Mouse (Mus musculus): Measurements from ENCODE around the gene Usp7. TPM values are rescaled to one million over a fixed set of nuclear protein-coding genes. Genes with fewer than 3 reads are reported as not detected.

Gene Usp7
- polyA plus RNA-seq, 1 experiment, result 61.2 TPM

GRCm38 (mm10) chr16:8673343-8673742 lies 118.8 kb downstream of the Usp7 start:
- TF ChIP-seq CTCF (IDR thresholded peaks at IDR 0.05; ENCODE audit: low read depth, low read length), result no peak
- no peak for TF ChIP-seq POLR2A (IDR thresholded peaks at IDR 0.05; ENCODE audit: borderline replicate concordance, low read depth, low read length)
- H3K4me1 ChIP-seq (ENCODE audit: control insufficient read depth, insufficient read depth, low read length), result peaks cover 15% of the 10 kb centered on the region
- H3K27ac ChIP-seq (ENCODE audit: insufficient read depth, low read depth, low read length), result no peak overlapping the region
- H3K4me3 ChIP-seq (ENCODE audit: insufficient read depth, low read length), result no peak overlapping the region

DNA sequence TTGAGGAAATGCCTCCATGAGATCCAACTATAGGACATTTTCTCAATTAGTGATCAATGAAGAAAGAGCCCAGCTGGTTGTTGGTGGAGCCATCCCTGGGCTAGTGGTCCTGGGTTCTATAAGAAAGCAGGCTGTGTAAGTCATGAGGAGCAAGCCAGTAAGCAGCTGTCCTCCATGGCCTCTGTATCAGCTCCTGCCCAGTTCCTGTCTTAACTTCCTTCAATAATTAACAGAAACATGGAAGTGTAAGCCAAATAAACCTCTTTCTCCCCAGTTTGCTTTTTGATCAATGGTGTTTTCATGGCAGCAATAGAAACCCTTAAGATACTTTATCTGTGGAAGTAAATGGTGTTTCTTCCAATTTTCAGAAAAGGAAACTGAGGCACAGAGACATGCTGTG lies 119.3 kb downstream of the Usp7 start:
- H3K4me1 ChIP-seq (ENCODE audit: control insufficient read depth, insufficient read depth, low read length), result peaks cover 19% of the 10 kb centered on the region
- TF ChIP-seq POLR2A (IDR thresholded peaks at IDR 0.05; ENCODE audit: borderline replicate concordance, low read depth, low read length), result no peak
- TF ChIP-seq CTCF (IDR thresholded peaks at IDR 0.05; ENCODE audit: low read depth, low read length), result no peak
- no peak overlapping the region for H3K4me3 ChIP-seq (ENCODE audit: insufficient read depth, low read length)
- H3K27ac ChIP-seq (ENCODE audit: insufficient read depth, low read depth, low read length), result no peak overlapping the region

DNA sequence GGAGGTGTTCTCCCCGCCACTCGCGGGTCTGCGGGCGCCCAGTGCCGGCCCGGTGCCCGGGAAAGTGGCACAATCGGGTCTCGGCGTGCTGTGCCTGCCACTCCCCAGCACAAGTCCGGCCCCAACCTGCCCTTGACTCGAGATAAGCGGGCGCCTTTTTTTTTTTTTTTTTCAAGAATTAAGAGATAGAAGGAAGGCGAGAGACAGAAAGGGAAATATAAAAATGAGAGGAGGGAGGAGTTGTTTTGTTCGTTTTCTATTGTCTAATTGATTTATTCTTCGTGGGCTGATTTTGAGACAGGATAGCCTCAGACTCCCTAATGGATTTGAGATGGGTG lies 119.8 kb downstream of the Usp7 start:
- Histone ChIP-seq H3K27ac (ENCODE audit: insufficient read depth, low read depth, low read length) (no peak overlapping the region), H3K4me3 (ENCODE audit: insufficient read depth, low read length) (peak overlapping the region; percentile 65), H3K4me1 (ENCODE audit: control insufficient read depth, insufficient read depth, low read length) (peaks cover 24% of the 10 kb centered on the region)
- TF ChIP-seq POLR2A (IDR thresholded peaks at IDR 0.05; ENCODE audit: borderline replicate concordance, low read depth, low read length) (no peak), CTCF (IDR thresholded peaks at IDR 0.05; ENCODE audit: low read depth, low read length) (no peak)

DNA sequence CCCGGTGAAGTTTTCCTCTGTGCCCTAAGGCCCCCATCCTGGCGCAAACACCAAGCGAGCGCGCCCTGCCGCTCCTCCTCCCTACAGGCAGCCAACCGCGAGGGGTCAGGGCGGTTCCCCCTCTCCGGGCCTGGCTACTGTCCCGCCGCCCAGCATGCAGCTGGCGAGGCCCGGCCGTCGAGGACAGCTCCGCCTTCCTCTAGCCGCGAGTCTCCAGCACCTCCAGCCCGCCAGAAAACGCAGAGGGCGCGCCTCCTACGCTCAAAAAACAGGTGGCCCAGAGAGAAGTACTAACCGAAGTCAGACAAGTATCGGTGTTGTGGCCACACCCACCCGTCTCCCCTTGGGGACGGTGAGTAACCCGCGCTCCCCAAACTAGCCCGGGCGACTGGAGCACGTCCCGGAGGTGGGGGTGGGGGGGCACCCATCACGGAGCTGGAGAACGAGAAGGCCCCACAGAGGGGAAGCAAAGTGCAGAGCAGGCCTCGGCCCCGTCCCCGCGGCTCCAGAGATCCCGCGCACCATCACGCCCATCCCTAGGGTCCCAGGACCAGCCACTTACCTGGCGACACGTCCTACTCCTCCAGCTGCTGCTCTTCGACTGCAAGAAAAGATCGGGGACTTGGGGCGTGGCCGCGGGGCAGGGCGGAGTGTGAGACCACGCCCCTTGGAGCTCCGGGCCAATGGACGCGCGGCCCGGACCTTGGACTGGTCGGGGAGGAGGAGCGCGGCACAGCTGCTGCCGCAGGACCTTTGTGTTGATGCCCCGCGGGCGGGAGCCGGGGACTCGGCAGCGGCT lies 120.4 kb downstream of the Usp7 start, which contains the start of gene Carhsp1:
Carhsp1 (minus strand) TSS at position 605 of the 799 bp plus-strand sequence.
- H3K4me1 ChIP-seq (ENCODE audit: control insufficient read depth, insufficient read depth, low read length), result peaks cover 29% of the 10 kb centered on the region
- H3K4me3 ChIP-seq (ENCODE audit: insufficient read depth, low read length), result peak within 1 kb of the TSS; percentile 65
- no peak within 1 kb of the TSS for H3K27ac ChIP-seq (ENCODE audit: insufficient read depth, low read depth, low read length)
- no peak for TF ChIP-seq CTCF (IDR thresholded peaks at IDR 0.05; ENCODE audit: low read depth, low read length)
- no peak for TF ChIP-seq POLR2A (IDR thresholded peaks at IDR 0.05; ENCODE audit: borderline replicate concordance, low read depth, low read length)

DNA sequence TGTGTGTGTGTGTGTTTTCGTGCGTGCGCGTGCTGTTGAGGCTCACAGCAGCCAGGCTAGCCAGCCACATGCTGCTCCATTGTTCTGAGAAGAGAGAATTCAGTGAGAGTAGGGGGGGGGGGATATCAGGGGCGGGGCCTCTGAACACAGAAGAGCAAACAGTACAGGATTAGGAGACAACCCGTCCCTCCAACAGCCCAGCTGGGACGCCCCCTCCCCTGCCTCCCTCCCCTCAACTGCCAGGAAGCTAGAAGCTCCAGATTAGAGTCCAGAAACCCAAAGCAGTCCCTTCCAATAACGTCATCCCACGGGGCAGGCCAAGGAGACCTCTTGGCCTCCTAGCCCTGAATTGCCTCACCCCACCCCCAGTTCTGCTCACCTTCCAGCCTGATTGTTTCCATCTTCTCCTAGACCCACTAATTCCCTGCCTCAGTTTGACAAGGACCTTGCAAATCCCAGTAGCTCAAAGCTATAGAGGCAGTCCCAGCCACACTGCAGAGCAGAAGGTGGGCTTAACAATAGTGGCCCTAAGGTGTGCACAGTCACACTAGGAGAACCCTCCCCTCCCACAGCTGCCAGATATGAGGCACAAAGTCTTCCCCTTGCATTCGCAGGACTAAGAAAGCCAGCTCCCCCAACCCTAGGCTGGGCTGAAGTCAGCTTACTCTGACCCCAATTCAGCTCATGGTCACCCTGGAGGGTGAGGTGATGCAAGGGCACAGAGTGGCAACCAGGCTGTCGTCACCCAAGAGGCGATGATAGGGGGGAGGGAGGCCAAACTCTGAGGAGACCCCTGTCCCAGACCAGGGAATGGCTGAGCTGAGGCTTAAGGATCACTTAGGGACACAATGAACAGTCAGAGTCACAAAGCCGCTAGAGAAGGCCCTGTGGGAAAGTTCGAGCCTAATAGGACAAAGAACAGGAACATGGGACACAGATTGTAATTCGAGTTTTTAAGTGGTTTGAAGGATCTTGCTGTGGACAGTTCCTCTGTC lies 121.8 kb downstream of the Usp7 start:
- Histone ChIP-seq H3K4me3 (ENCODE audit: insufficient read depth, low read length) (no peak overlapping the region), H3K4me1 (ENCODE audit: control insufficient read depth, insufficient read depth, low read length) (peaks cover 40% of the 10 kb centered on the region), H3K27ac (ENCODE audit: insufficient read depth, low read depth, low read length) (no peak overlapping the region)
- TF ChIP-seq CTCF (IDR thresholded peaks at IDR 0.05; ENCODE audit: low read depth, low read length), result no peak
- TF ChIP-seq POLR2A (IDR thresholded peaks at IDR 0.05; ENCODE audit: borderline replicate concordance, low read depth, low read length), result no peak

DNA sequence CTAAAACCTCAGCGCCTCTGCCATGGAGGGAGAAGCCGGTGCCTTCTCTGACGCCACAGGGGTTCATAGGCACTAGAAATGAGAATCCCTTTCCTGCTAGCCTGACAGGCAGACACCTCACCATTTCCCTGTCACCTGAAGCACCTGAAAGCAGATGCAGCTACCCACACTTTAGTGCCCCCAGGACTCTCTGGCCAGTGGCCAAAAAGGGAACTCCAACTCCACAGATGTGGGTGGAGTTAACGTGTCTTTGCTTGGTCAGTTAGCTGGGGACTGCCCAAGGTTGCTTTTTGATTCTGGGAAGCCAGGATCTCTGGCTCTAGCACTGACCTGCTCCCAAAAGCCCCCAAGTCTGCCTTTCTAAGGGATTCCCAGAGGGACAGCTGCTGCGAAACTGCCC lies 122.7 kb downstream of the Usp7 start:
- H3K27ac ChIP-seq (ENCODE audit: insufficient read depth, low read depth, low read length), result no peak overlapping the region
- no peak overlapping the region for H3K4me3 ChIP-seq (ENCODE audit: insufficient read depth, low read length)
- peaks cover 40% of the 10 kb centered on the region for H3K4me1 ChIP-seq (ENCODE audit: control insufficient read depth, insufficient read depth, low read length)
- TF ChIP-seq CTCF (IDR thresholded peaks at IDR 0.05; ENCODE audit: low read depth, low read length), result no peak
- no peak for TF ChIP-seq POLR2A (IDR thresholded peaks at IDR 0.05; ENCODE audit: borderline replicate concordance, low read depth, low read length)

DNA sequence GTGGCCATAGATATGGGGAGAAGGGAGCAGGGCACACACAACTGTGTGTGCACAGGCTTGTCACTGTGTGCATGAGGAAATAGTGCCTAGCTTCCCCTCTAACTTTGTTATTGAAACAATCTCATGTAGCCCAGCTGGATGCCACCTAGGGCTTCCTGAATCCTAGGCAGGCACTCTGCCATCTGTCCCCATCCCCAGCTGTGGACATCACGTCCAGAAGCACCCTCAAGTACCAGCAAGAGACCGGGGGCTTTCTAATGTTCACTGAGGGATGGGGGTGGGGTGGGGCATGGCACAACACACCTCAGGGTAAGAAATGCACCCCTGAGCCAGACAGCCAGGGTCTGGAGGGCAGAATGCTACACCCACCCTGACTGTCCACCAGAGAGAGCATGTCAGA lies 123.7 kb downstream of the Usp7 start:
- Histone ChIP-seq H3K27ac (ENCODE audit: insufficient read depth, low read depth, low read length) (no peak overlapping the region), H3K4me3 (ENCODE audit: insufficient read depth, low read length) (no peak overlapping the region), H3K4me1 (ENCODE audit: control insufficient read depth, insufficient read depth, low read length) (peaks cover 40% of the 10 kb centered on the region)
- TF ChIP-seq CTCF (IDR thresholded peaks at IDR 0.05; ENCODE audit: low read depth, low read length) (no peak), POLR2A (IDR thresholded peaks at IDR 0.05; ENCODE audit: borderline replicate concordance, low read depth, low read length) (no peak)

- H3K4me1 ChIP-seq (ENCODE audit: control insufficient read depth, insufficient read depth, low read length), result peaks cover 44% of the 10 kb centered on the region
- TF ChIP-seq POLR2A (IDR thresholded peaks at IDR 0.05; ENCODE audit: borderline replicate concordance, low read depth, low read length) (no peak), CTCF (IDR thresholded peaks at IDR 0.05; ENCODE audit: low read depth, low read length) (no peak)
- H3K4me3 ChIP-seq (ENCODE audit: insufficient read depth, low read length), result no peak overlapping the region
- H3K27ac ChIP-seq (ENCODE audit: insufficient read depth, low read depth, low read length), result no peak overlapping the region
Observed at GRCm38 (mm10) chr16:8667814-8668213, 124.3 kb downstream of the Usp7 start.

- Histone ChIP-seq H3K4me3 (ENCODE audit: insufficient read depth, low read length) (no peak overlapping the region), H3K27ac (ENCODE audit: insufficient read depth, low read depth, low read length) (peak overlapping the region; percentile 58), H3K4me1 (ENCODE audit: control insufficient read depth, insufficient read depth, low read length) (peaks cover 46% of the 10 kb centered on the region)
- TF ChIP-seq CTCF (IDR thresholded peaks at IDR 0.05; ENCODE audit: low read depth, low read length) (no peak), POLR2A (IDR thresholded peaks at IDR 0.05; ENCODE audit: borderline replicate concordance, low read depth, low read length) (no peak)
Observed at GRCm38 (mm10) chr16:8667261-8667660, 124.8 kb downstream of the Usp7 start.
